Mouse (Mus musculus): Measurements from ENCODE around the gene Cadps2.

The Cadps2 gene

GRCm38 (mm10) chr6:23337411-23338063, 501.7 kb downstream of the Cadps2 start:
- no peak for DNase-seq

GRCm38 (mm10) chr6:23314945-23315344, 524.3 kb downstream of the Cadps2 start:
- DNase-seq: no peak

- DNase-seq: no peak
Observed at GRCm38 (mm10) chr6:23314291-23314690, 524.9 kb downstream of the Cadps2 start.

DNA sequence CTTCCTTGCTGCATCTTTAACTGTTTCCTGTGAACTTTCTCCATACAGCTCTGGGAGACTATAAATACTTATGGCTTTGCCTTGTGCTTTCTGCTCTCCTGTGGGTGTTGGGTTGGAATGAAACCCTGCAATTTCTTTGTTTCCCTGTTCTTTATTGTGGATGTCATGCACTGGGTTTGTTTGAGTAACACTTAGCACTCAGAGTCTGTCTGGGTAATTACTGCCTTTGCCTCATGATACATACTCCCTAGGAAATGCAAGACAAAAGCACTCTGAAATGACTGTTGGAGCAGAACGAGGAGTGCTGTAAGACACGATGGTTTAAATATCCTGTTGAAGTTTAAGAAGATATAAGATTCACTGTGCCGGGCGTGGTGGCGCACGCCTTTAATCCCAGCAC, 533.2 kb downstream of the Cadps2 start:
- no peak for DNase-seq

- no peak for DNase-seq
Observed at GRCm38 (mm10) chr6:23298596-23298995, 540.6 kb downstream of the Cadps2 start.

DNA sequence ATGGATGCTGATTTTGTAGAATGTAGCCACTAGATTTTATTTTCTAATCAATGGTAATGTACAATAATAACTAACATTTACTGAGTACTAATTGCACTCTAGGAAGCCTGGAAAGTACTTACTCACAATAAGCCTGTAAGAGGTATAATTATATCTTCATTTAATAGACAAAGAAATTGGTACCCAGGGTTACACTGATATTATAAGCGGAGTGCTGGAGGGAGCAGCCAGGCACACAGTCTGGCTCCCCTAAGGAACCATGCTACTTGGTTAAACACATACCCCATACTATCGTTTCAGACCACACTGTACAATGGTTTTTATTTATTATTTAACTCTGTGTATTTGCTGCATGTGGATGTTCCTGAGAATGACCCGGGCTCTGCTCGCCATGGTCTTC, 544.5 kb downstream of the Cadps2 start:
- DNase-seq: no peak

GRCm38 (mm10) chr6:23288752-23289151, 550.5 kb downstream of the Cadps2 start:
- no peak for DNase-seq

DNA sequence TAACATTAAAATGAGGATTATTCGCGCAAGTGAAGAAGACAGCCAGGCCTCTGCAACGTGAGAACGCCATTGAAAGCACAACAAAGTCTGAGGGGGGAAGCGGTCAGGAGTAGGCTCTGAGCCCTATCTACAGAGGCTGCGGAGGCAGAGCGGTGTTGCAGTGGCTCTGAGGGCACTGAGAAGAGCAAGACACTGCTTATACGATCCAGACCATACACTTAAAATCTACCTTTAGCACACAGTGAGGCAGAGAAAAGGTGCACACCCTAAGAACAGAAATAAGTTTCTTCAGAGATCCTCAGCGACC, 557.8 kb downstream of the Cadps2 start:
- no peak for DNase-seq

- no peak for DNase-seq
Observed at GRCm38 (mm10) chr6:23280811-23281513, 558.3 kb downstream of the Cadps2 start.

DNA sequence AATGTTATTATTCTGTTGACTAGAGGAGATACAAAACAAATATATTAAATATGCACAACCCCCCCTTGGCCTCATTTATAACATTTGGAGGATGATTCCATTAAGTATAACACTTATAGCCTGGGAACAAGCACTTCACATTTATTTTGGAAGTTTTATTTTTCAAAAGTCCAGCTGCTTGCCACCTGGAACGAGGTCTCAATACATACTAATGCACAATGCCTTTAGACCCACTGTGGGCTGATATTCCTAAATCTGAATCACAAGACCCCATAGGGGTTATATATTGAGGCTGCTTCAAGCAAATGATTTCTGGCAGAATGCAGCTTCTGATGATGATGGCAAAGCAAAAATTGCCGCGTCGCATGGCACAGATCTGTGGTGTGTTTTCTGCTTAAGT, 565.7 kb downstream of the Cadps2 start:
- no peak for DNase-seq

DNA sequence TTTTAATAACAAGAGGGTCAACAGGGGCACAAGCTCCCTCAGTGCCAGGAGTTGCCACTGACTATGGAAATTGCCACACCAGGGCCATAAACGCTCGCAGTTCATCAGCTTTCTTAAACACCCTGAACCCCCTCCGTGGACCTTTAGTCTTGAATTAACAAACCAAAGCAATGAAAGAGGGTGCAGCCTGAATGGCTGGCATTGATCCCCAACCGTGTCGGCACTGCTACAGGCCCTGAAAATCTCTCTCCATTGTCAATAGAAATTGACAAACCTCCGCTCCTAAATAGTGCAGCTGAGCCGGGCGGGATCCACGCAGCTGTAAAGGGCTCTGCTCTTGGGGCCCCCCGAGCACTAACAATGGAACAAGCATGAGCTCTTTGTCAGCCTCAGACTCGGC, 566.2 kb downstream of the Cadps2 start:
- no peak for DNase-seq

- DNase-seq: no peak
Observed at GRCm38 (mm10) chr6:23272542-23272941, 566.7 kb downstream of the Cadps2 start.

DNA sequence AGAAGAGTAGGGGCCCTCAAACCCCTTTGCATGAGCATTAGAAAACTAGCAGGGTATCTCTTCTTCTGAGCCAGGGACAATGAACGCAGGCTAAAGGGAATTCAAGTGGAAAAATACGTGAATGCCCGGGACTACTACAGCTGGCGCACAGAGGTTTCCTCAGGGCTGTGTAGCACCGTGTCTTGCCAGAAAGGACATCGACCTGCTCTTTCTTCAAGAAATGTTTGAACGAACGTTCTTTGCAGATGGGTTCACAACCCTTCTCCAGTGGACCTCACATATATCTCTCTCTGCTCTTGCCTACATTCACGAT, 578.5 kb downstream of the Cadps2 start:
- DNase-seq: no peak

GRCm38 (mm10) chr6:23260016-23260737, 579.0 kb downstream of the Cadps2 start:
- no peak for DNase-seq

- DNase-seq: no peak
Observed at GRCm38 (mm10) chr6:23257981-23258380, 581.2 kb downstream of the Cadps2 start.

DNA sequence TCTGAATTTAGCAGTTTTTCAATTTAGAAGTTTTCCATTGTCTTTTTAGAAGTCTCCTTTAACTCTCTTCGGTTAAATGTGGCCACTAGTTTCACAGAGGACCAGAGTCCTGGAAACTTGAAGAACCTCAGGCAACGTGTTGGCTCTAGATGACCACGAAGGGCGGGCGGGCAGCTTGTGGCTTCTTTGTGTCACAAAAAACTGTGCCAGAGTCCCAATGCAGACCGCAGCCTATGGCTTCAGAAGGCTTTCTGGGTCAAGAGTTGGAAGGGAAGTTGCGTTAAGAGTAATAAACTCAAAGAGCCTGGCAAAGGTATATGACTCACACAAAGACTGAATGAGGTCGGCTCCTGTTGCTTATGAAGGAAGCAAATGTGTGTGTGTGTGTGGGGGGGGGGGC, 584.1 kb downstream of the Cadps2 start:
- DNase-seq: no peak

- DNase-seq: no peak
Observed at GRCm38 (mm10) chr6:23254644-23255043, 584.6 kb downstream of the Cadps2 start.

- DNase-seq: no peak
Observed at GRCm38 (mm10) chr6:23253353-23254311, 585.6 kb downstream of the Cadps2 start.

- DNase-seq: no peak
Observed at GRCm38 (mm10) chr6:23252196-23253135, 586.8 kb downstream of the Cadps2 start.

GRCm38 (mm10) chr6:23251431-23251830, 587.8 kb downstream of the Cadps2 start:
- no peak for DNase-seq

DNA sequence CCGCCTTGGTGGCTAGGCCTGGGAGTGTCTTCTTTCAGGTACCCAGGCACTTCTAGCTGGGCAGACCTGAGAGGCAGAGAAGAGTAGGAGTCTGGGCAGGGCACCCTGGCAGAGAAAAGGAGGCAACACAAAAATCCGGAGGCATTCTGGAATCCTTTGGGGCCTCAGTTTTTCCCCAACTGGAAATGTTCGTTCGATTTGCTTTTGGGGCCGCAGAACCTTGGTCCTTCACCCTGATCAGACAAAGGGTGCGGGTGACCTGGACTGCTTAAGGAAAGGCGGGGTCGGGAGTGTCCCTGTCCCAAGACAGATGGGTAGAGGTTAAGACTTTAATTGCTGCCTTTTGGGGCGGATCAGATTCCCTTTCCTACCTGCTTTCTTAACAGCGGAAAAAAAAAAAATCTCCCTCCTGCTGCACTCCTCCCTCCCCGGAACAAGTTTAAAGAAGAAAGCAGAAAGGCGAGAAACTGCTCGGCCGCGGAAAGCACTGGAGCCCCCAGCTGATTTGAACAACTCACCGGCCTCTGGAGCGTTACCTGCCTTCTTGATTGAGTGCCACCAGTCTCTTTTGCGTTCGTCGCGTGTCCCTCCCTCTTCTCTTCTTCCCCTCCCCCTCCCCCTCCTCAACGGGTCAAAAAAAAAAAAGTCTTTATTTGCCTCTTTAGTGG, 588.8 kb downstream of the Cadps2 start:
- no peak for DNase-seq
